Mouse (Mus musculus): ENCODE measurements around the gene Frmd4a. TPM values are rescaled to one million over a fixed set of nuclear protein-coding genes. Genes with fewer than 3 reads are reported as not detected.

Frmd4a gene
- polyA plus RNA-seq, 1 experiment from 2014 or later: 3.8 TPM

GRCm38 (mm10) chr2:4476608-4477007 is 459.1 kb downstream of the Frmd4a start:
- H3K27ac ChIP-seq (replicated peaks): no peak overlapping the region
- no peak overlapping the region for H3K4me2 ChIP-seq (replicated peaks; ENCODE audit: low read depth)
- no peak overlapping the region for H3K4me3 ChIP-seq (ENCODE audit: low read depth, low read length)
- no peak overlapping the region for H3K9ac ChIP-seq (ENCODE audit: low read length)
- no peaks in the 10 kb centered on the region for H3K9me3 ChIP-seq (ENCODE audit: control insufficient read depth, low read length)
- no peaks in the 10 kb centered on the region for H3K4me1 ChIP-seq (replicated peaks; ENCODE audit: control insufficient read depth, insufficient read depth)
- no peaks in the 10 kb centered on the region for H3K27me3 ChIP-seq (ENCODE audit: control insufficient read depth, insufficient read depth, low read length)
- ATAC-seq (ENCODE audit: low FRiP score, low TSS enrichment): no peak
- no peaks in the 10 kb centered on the region for H3K36me3 ChIP-seq (ENCODE audit: control insufficient read depth, insufficient read depth, low read length)
- no peak for TF ChIP-seq EP300 (optimal IDR thresholded peaks at IDR 0.05)
- TF ChIP-seq CTCF (IDR thresholded peaks at IDR 0.05; ENCODE audit: low read depth): no peak
- no peak for DNase-seq (ENCODE audit: low spot score)
- WGBS: 57% methylated on average over 5 of the region's 5 CpGs

- Histone ChIP-seq H3K27ac (replicated peaks) (no peak overlapping the region), H3K4me1 (replicated peaks; ENCODE audit: control insufficient read depth, insufficient read depth) (no peaks in the 10 kb centered on the region), H3K4me3 (ENCODE audit: low read depth, low read length) (no peak overlapping the region), H3K36me3 (ENCODE audit: control insufficient read depth, insufficient read depth, low read length) (no peaks in the 10 kb centered on the region), H3K9ac (ENCODE audit: low read length) (no peak overlapping the region), H3K9me3 (ENCODE audit: control insufficient read depth, low read length) (no peaks in the 10 kb centered on the region), H3K4me2 (replicated peaks; ENCODE audit: low read depth) (no peak overlapping the region), H3K27me3 (ENCODE audit: control insufficient read depth, insufficient read depth, low read length) (no peaks in the 10 kb centered on the region)
- TF ChIP-seq EP300 (optimal IDR thresholded peaks at IDR 0.05) (no peak), CTCF (IDR thresholded peaks at IDR 0.05; ENCODE audit: low read depth) (no peak)
- no peak for DNase-seq (ENCODE audit: low spot score)
- 65% methylated on average over 5 of the region's 5 CpGs for WGBS
- no peak for ATAC-seq (ENCODE audit: low FRiP score, low TSS enrichment)
Observed at GRCm38 (mm10) chr2:4477311-4477710, 459.8 kb downstream of the Frmd4a start.

- Histone ChIP-seq H3K4me3 (ENCODE audit: low read depth, low read length) (no peak overlapping the region), H3K27me3 (ENCODE audit: control insufficient read depth, insufficient read depth, low read length) (no peaks in the 10 kb centered on the region), H3K27ac (replicated peaks) (no peak overlapping the region), H3K36me3 (ENCODE audit: control insufficient read depth, insufficient read depth, low read length) (no peaks in the 10 kb centered on the region), H3K4me1 (replicated peaks; ENCODE audit: control insufficient read depth, insufficient read depth) (no peaks in the 10 kb centered on the region), H3K9ac (ENCODE audit: low read length) (no peak overlapping the region), H3K9me3 (ENCODE audit: control insufficient read depth, low read length) (no peaks in the 10 kb centered on the region), H3K4me2 (replicated peaks; ENCODE audit: low read depth) (no peak overlapping the region)
- 80% methylated on average over 5 of the region's 5 CpGs for WGBS
- TF ChIP-seq EP300 (optimal IDR thresholded peaks at IDR 0.05) (no peak), CTCF (IDR thresholded peaks at IDR 0.05; ENCODE audit: low read depth) (no peak)
- ATAC-seq (ENCODE audit: low FRiP score, low TSS enrichment): peak; percentile 38; the same call in 1 of the 2 replicates
- no peak for DNase-seq (ENCODE audit: low spot score)
Observed at GRCm38 (mm10) chr2:4480180-4480579, 462.7 kb downstream of the Frmd4a start.

GRCm38 (mm10) chr2:4481154-4481553 is 463.6 kb downstream of the Frmd4a start:
- ATAC-seq (ENCODE audit: low FRiP score, low TSS enrichment): no peak
- WGBS: 83% methylated on average over 11 of the region's 11 CpGs
- Histone ChIP-seq H3K4me1 (replicated peaks; ENCODE audit: control insufficient read depth, insufficient read depth) (no peaks in the 10 kb centered on the region), H3K27ac (replicated peaks) (no peak overlapping the region), H3K9me3 (ENCODE audit: control insufficient read depth, low read length) (no peaks in the 10 kb centered on the region), H3K27me3 (ENCODE audit: control insufficient read depth, insufficient read depth, low read length) (no peaks in the 10 kb centered on the region), H3K9ac (ENCODE audit: low read length) (no peak overlapping the region), H3K4me3 (ENCODE audit: low read depth, low read length) (no peak overlapping the region), H3K4me2 (replicated peaks; ENCODE audit: low read depth) (no peak overlapping the region), H3K36me3 (ENCODE audit: control insufficient read depth, insufficient read depth, low read length) (no peaks in the 10 kb centered on the region)
- TF ChIP-seq EP300 (optimal IDR thresholded peaks at IDR 0.05) (no peak), CTCF (IDR thresholded peaks at IDR 0.05; ENCODE audit: low read depth) (no peak)
- no peak for DNase-seq (ENCODE audit: low spot score)

GRCm38 (mm10) chr2:4486185-4486584 is 468.7 kb downstream of the Frmd4a start:
- ATAC-seq (ENCODE audit: low FRiP score, low TSS enrichment): no peak
- no peaks in the 10 kb centered on the region for H3K9me3 ChIP-seq (ENCODE audit: control insufficient read depth, low read length)

GRCm38 (mm10) chr2:4487280-4487679 is 469.8 kb downstream of the Frmd4a start:
- Histone ChIP-seq H3K4me3 (ENCODE audit: low read depth, low read length) (no peak overlapping the region), H3K27me3 (ENCODE audit: control insufficient read depth, insufficient read depth, low read length) (no peaks in the 10 kb centered on the region), H3K9me3 (ENCODE audit: control insufficient read depth, low read length) (no peaks in the 10 kb centered on the region), H3K4me2 (replicated peaks; ENCODE audit: low read depth) (no peak overlapping the region), H3K27ac (replicated peaks) (no peak overlapping the region), H3K9ac (ENCODE audit: low read length) (no peak overlapping the region), H3K36me3 (ENCODE audit: control insufficient read depth, insufficient read depth, low read length) (no peaks in the 10 kb centered on the region), H3K4me1 (replicated peaks; ENCODE audit: control insufficient read depth, insufficient read depth) (no peaks in the 10 kb centered on the region)
- TF ChIP-seq CTCF (IDR thresholded peaks at IDR 0.05; ENCODE audit: low read depth): no peak
- TF ChIP-seq EP300 (optimal IDR thresholded peaks at IDR 0.05): no peak
- no peak for ATAC-seq (ENCODE audit: low FRiP score, low TSS enrichment)
- DNase-seq (ENCODE audit: low spot score): no peak
- 89% methylated on average over 2 of the region's 2 CpGs for WGBS

More at GRCm38 (mm10) chr2:4486185-4486584, 468.7 kb downstream of the Frmd4a start:
- no peak overlapping the region for H3K4me3 ChIP-seq (ENCODE audit: low read depth, low read length)
- no peak overlapping the region for H3K9ac ChIP-seq (ENCODE audit: low read length)
- H3K4me1 ChIP-seq (replicated peaks; ENCODE audit: control insufficient read depth, insufficient read depth): no peaks in the 10 kb centered on the region
- TF ChIP-seq EP300 (optimal IDR thresholded peaks at IDR 0.05) (no peak), CTCF (IDR thresholded peaks at IDR 0.05; ENCODE audit: low read depth) (no peak)
- H3K36me3 ChIP-seq (ENCODE audit: control insufficient read depth, insufficient read depth, low read length): no peaks in the 10 kb centered on the region
- H3K4me2 ChIP-seq (replicated peaks; ENCODE audit: low read depth): no peak overlapping the region
- no peak overlapping the region for H3K27ac ChIP-seq (replicated peaks)
- no peaks in the 10 kb centered on the region for H3K27me3 ChIP-seq (ENCODE audit: control insufficient read depth, insufficient read depth, low read length)
- DNase-seq (ENCODE audit: low spot score): no peak
- 94% methylated on average over 5 of the region's 5 CpGs for WGBS

Data from stomach, postnatal 0 days (tissue).